Mouse (Mus musculus): ENCODE results near the gene Jak1. TPM values are rescaled to one million over a fixed set of nuclear protein-coding genes. Genes with fewer than 3 reads are reported as not detected.

Gene Jak1
- total RNA-seq, 2 experiments from 2014 or later, result 84.9 to 85.2 TPM

- ATAC-seq (replicated peaks; ENCODE audit: low FRiP score, poor library complexity, severe bottlenecking), result no peak
Observed at GRCm38 (mm10) chr4:101199433-101200081, 65.5 kb downstream of the Jak1 start.

GRCm38 (mm10) chr4:101198333-101198732, 66.7 kb downstream of the Jak1 start:
- ATAC-seq (replicated peaks; ENCODE audit: low FRiP score, poor library complexity, severe bottlenecking), result no peak

- ATAC-seq (replicated peaks; ENCODE audit: low FRiP score, poor library complexity, severe bottlenecking), result no peak
Observed at GRCm38 (mm10) chr4:101197421-101198170, 67.5 kb downstream of the Jak1 start.

- ATAC-seq (replicated peaks; ENCODE audit: low FRiP score, poor library complexity, severe bottlenecking), result no peak
Observed at GRCm38 (mm10) chr4:101196407-101196806, 68.7 kb downstream of the Jak1 start.

GRCm38 (mm10) chr4:101194170-101194569, 70.9 kb downstream of the Jak1 start:
- no peak for ATAC-seq (replicated peaks; ENCODE audit: low FRiP score, poor library complexity, severe bottlenecking)

GRCm38 (mm10) chr4:101192241-101192976, 72.7 kb downstream of the Jak1 start:
- ATAC-seq (replicated peaks; ENCODE audit: low FRiP score, poor library complexity, severe bottlenecking), result peak; percentile 85

- ATAC-seq (replicated peaks; ENCODE audit: low FRiP score, poor library complexity, severe bottlenecking), result no peak
Observed at GRCm38 (mm10) chr4:101187381-101187780, 77.7 kb downstream of the Jak1 start.

GRCm38 (mm10) chr4:101186591-101186990, 78.5 kb downstream of the Jak1 start:
- ATAC-seq (replicated peaks; ENCODE audit: low FRiP score, poor library complexity, severe bottlenecking), result no peak

- ATAC-seq (replicated peaks; ENCODE audit: low FRiP score, poor library complexity, severe bottlenecking), result no peak
Observed at GRCm38 (mm10) chr4:101185216-101185615, 79.9 kb downstream of the Jak1 start.

GRCm38 (mm10) chr4:101182603-101183011, 82.5 kb downstream of the Jak1 start:
- no peak for ATAC-seq (replicated peaks; ENCODE audit: low FRiP score, poor library complexity, severe bottlenecking)

- no peak for ATAC-seq (replicated peaks; ENCODE audit: low FRiP score, poor library complexity, severe bottlenecking)
Observed at GRCm38 (mm10) chr4:101180681-101181080, 84.4 kb downstream of the Jak1 start.

GRCm38 (mm10) chr4:101179836-101180235, 85.2 kb downstream of the Jak1 start:
- 0 out of 2 replicates have a peak, but pooled peaks have one; percentile 50 for ATAC-seq (replicated peaks; ENCODE audit: low FRiP score, poor library complexity, severe bottlenecking)

- no peak for ATAC-seq (replicated peaks; ENCODE audit: low FRiP score, poor library complexity, severe bottlenecking)
Observed at GRCm38 (mm10) chr4:101179076-101179475, 86.0 kb downstream of the Jak1 start.

- no peak for ATAC-seq (replicated peaks; ENCODE audit: low FRiP score, poor library complexity, severe bottlenecking)
Observed at GRCm38 (mm10) chr4:101177796-101178195, 87.3 kb downstream of the Jak1 start.

GRCm38 (mm10) chr4:101176123-101176522, 89.0 kb downstream of the Jak1 start:
- peak; percentile 65 for ATAC-seq (replicated peaks; ENCODE audit: low FRiP score, poor library complexity, severe bottlenecking)

GRCm38 (mm10) chr4:101174916-101175625, 90.0 kb downstream of the Jak1 start:
- ATAC-seq (replicated peaks; ENCODE audit: low FRiP score, poor library complexity, severe bottlenecking), result no peak

- no peak for ATAC-seq (replicated peaks; ENCODE audit: low FRiP score, poor library complexity, severe bottlenecking)
Observed at GRCm38 (mm10) chr4:101172738-101173137, 92.3 kb downstream of the Jak1 start.

- peak; percentile 72 for ATAC-seq (replicated peaks; ENCODE audit: low FRiP score, poor library complexity, severe bottlenecking)
Observed at GRCm38 (mm10) chr4:101168189-101168778, 96.8 kb downstream of the Jak1 start.

GRCm38 (mm10) chr4:101167777-101168176, 97.3 kb downstream of the Jak1 start:
- ATAC-seq (replicated peaks; ENCODE audit: low FRiP score, poor library complexity, severe bottlenecking), result no peak

- no peak for ATAC-seq (replicated peaks; ENCODE audit: low FRiP score, poor library complexity, severe bottlenecking)
Observed at GRCm38 (mm10) chr4:101165776-101166175, 99.3 kb downstream of the Jak1 start.

Measured in erythroblast, adult 5-6 weeks (primary cell).